Mouse (Mus musculus): ENCODE data around the gene Pvalb. TPM values are rescaled to one million over a fixed set of nuclear protein-coding genes. Genes with fewer than 3 reads are reported as not detected.

The Pvalb gene
- polyA plus RNA-seq, 1 experiment from 2014 or later = not detected

DNA sequence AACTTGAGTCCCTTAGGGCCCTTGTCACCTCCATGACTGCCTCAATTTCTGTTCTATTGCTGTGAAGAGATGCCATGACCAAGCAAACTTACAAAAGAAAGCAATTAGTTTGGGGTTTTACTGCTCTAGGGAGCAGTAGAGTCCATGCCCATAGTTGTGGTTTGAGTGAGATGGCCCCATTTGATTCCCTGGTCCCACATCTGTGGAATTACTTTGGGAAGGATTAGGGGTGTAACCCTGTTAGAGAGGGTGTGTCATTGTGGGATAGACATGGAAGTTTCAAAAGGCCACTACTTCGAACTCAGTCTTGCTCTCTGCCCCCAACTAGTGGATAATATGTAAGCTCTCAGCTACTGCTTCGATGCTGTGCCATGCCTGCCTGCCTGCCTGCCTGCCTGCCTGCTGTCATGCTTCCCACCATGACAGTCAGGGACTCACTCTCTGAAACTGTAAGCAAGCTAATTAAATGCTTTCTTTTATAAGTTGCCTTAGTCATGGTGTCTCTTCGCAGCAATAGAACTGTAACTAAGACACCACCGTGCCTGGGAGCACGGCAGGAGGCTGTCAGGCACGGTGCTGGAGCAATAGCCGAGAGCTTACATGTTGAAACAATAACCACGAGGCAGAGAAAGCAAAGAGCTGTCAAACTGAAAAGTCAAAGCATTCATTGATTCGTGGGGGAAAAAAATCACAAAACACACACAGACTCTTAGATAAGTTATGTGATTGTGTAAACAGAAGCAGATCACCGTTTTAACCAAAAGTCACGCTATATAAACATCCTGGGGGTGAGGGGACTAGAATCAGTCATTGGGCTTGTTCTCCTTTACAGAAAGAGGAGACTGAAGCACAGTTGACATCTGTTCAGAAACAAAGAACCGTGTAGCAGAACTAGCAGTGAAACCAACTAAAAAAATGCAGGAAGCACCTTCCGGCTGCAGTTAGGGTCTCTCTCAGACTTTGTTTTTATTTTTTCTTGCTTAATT, 25.4 kb upstream of the Pvalb start:
- H3K27ac ChIP-seq = no peak overlapping the region
- H3K9me3 ChIP-seq = peaks cover 3% of the 10 kb centered on the region; the same call in 1 of the 2 replicates
- H3K27me3 ChIP-seq (ENCODE audit: poor library complexity, severe bottlenecking) = no peaks in the 10 kb centered on the region
- WGBS = 53% methylated on average over 13 of the region's 13 CpGs
- no peak for DNase-seq (ENCODE audit: extremely low spot score, low spot score)
- H3K4me1 ChIP-seq = no peaks in the 10 kb centered on the region
- H3K36me3 ChIP-seq (replicated peaks) = no peaks in the 10 kb centered on the region
- no peak overlapping the region for H3K4me3 ChIP-seq

DNA sequence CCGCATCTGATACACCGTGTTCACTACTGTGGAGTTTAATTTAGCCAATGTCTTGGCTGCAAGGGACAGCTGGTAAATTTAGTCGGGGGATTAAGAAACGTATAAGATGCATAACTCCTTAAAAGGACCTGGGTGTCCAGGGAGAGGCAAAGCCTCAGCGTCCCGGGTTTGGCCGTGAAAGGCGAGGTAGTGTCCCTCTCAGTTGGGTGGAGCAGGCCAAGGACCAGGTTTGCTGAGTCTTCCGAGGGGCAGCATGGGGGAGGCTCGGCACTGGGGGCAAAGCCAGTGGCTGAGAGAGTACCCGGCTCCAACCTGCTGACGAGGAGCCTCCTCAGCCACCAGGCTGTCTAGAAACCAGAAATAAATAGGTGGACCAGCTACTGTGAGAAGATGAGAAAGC, 21.6 kb upstream of the Pvalb start:
- Histone ChIP-seq H3K27ac (no peak overlapping the region), H3K4me3 (no peak overlapping the region), H3K4me1 (peaks cover 4% of the 10 kb centered on the region; the same call in 1 of the 2 replicates), H3K9me3 (no peaks in the 10 kb centered on the region; the same call in 1 of the 2 replicates), H3K27me3 (ENCODE audit: poor library complexity, severe bottlenecking) (no peaks in the 10 kb centered on the region), H3K36me3 (replicated peaks) (no peaks in the 10 kb centered on the region)
- no peak for DNase-seq (ENCODE audit: extremely low spot score, low spot score)
- WGBS = 90% methylated on average over 12 of the region's 12 CpGs

DNA sequence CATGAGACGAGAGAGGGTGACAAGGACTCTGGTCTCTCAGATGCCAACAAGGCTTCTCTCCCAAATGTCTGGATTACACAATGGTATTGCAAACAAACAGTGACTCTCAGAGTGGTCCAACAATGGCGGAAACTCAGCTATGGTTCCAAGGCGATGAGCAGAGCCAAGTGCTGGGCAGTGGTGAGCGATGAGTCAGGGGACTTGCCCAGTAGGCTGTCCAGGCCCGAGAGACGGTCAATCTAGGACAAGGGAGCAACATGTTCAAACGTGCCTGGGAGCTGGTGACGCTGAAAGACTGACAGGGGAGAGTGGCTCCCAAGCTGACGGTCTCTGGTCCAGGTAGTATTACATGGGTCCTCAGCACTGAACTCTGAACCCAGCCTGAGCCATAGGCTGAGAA, 9.1 kb upstream of the Pvalb start:
- Histone ChIP-seq H3K4me1 (no peaks in the 10 kb centered on the region), H3K27ac (no peak overlapping the region), H3K27me3 (ENCODE audit: poor library complexity, severe bottlenecking) (no peaks in the 10 kb centered on the region), H3K4me3 (no peak overlapping the region), H3K36me3 (replicated peaks) (no peaks in the 10 kb centered on the region), H3K9me3 (peaks cover under 1% of the 10 kb centered on the region; the same call in 1 of the 2 replicates)
- 84% methylated on average over 9 of the region's 9 CpGs for WGBS
- no peak for DNase-seq (ENCODE audit: extremely low spot score, low spot score)

DNA sequence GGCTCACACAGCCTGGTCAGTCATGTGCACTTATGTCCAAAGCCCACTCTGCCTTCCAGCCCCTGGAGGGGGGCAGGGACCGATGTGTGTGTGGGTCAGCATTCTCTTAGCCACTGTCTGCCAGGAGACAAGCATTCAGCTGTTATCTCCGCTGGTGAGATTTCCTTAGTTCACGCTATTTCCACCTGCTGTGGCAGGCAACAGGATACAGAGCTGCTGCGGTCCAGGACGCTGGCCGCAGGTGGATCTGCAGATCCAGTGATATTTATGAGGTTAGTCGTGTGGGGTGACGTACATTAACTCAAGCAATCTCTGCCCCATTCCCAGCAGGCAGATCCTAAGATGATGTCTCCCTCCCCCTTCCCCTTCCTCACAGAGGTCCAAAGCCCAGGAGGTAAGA, 5.2 kb upstream of the Pvalb start:
- H3K27ac ChIP-seq = no peak overlapping the region
- H3K4me3 ChIP-seq = no peak overlapping the region
- no peak for DNase-seq (ENCODE audit: extremely low spot score, low spot score)
- peaks cover 15% of the 10 kb centered on the region for H3K9me3 ChIP-seq
- WGBS = 86% methylated on average over 8 of the region's 8 CpGs
- peaks cover 3% of the 10 kb centered on the region for H3K27me3 ChIP-seq (ENCODE audit: poor library complexity, severe bottlenecking)
- H3K4me1 ChIP-seq = no peaks in the 10 kb centered on the region
- H3K36me3 ChIP-seq (replicated peaks) = no peaks in the 10 kb centered on the region

DNA sequence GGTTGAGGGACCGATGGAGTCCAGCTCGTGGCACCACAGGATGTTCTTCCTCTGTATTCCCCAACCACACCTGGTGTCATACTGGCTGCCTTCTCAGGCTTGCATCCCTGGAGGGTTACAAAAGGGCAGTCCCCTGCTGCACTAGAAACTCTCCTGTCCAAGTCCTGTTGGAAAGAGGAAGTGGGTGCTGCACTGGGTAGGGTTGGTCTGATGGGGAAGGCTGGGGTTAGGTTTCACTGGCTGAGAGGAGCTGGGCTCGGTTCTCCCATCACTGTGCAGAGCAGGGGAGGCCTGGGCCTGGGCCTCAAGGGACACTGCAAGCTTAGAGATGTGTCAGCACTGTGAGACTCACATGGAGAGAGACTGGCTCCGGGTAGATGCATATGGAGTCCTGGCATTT, 4.0 kb upstream of the Pvalb start:
- no peak overlapping the region for H3K27ac ChIP-seq
- H3K4me3 ChIP-seq = no peak overlapping the region
- no peaks in the 10 kb centered on the region for H3K4me1 ChIP-seq
- no peaks in the 10 kb centered on the region for H3K36me3 ChIP-seq (replicated peaks)
- peaks cover 15% of the 10 kb centered on the region for H3K27me3 ChIP-seq (ENCODE audit: poor library complexity, severe bottlenecking)
- 80% methylated on average over 4 of the region's 4 CpGs for WGBS
- DNase-seq (ENCODE audit: extremely low spot score, low spot score) = no peak
- H3K9me3 ChIP-seq = peaks cover 15% of the 10 kb centered on the region

DNA sequence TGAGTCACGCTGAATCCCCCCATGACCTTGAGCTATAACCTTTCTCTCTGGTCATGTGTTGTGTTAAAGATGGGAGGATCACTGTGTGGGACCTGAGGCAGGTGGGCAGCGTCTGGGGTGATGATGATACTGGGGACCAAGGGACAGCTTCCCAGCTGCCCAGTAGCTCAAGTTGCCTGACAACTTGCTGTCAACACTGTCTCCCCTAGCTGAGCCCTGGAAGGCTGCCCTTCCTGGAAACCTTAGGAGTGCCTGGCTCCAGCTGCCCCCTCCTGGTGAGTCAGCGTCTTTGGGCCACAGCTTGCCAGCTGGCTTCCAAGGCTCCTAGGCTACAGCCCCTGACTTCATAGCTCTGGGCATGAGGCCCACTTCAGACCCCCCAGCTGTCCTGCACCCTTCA, 1.0 kb downstream of the Pvalb start:
- no peak overlapping the region for H3K27ac ChIP-seq
- no peak overlapping the region for H3K4me3 ChIP-seq
- peaks cover 12% of the 10 kb centered on the region for H3K4me1 ChIP-seq
- WGBS = 38% methylated on average over 3 of the region's 3 CpGs
- H3K36me3 ChIP-seq (replicated peaks) = no peaks in the 10 kb centered on the region
- H3K27me3 ChIP-seq (ENCODE audit: poor library complexity, severe bottlenecking) = peaks cover 58% of the 10 kb centered on the region
- H3K9me3 ChIP-seq = peaks cover 13% of the 10 kb centered on the region
- no peak for DNase-seq (ENCODE audit: extremely low spot score, low spot score)

DNA sequence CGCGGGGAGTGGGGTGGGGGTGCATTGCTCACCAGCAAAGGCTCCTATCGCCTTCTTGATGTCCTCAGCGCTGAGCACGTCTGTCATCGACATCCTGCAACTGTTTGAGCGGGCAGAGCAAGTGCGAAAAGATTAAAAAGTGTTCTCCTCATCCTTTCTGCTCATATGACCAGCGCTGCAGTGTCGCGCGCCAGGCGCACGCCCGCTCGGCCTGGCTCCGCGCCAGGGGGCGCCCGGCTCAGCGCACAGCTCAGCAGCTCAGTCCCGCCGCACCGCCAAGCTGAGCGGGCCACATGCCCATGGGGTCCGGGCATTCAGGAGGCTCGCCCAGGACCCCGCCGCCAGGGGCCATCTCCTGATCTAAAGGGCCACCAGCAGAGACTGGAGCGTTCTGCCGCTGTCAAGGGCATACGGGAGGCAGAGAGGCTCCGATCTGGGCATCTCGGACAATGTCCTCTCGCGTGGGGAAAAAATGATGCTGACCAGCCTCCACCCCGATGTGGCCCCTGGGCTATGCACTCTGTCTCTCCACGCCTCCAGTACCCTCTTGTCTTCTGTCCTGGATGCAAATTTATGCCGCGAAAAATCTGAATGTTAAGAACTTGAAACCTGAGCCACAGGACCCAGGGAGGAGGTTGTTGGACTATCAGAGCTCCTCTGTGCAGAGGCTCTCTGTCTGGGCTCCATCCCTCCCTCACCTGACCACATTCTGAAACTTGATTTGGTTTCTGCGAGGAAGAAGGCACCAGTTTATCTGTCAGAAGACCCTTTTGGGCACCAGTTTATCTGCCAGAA, 1.9 kb downstream of the Pvalb start:
- H3K27ac ChIP-seq = no peak overlapping the region
- DNase-seq (ENCODE audit: extremely low spot score, low spot score) = peak; percentile 18
- H3K4me1 ChIP-seq = peaks cover 12% of the 10 kb centered on the region
- H3K36me3 ChIP-seq (replicated peaks) = no peaks in the 10 kb centered on the region
- H3K27me3 ChIP-seq (ENCODE audit: poor library complexity, severe bottlenecking) = peaks cover 58% of the 10 kb centered on the region
- H3K4me3 ChIP-seq = peak overlapping the region; percentile 46
- H3K9me3 ChIP-seq = peaks cover 6% of the 10 kb centered on the region; the same call in 1 of the 2 replicates
- 1% methylated on average over 41 of the region's 41 CpGs for WGBS

DNA sequence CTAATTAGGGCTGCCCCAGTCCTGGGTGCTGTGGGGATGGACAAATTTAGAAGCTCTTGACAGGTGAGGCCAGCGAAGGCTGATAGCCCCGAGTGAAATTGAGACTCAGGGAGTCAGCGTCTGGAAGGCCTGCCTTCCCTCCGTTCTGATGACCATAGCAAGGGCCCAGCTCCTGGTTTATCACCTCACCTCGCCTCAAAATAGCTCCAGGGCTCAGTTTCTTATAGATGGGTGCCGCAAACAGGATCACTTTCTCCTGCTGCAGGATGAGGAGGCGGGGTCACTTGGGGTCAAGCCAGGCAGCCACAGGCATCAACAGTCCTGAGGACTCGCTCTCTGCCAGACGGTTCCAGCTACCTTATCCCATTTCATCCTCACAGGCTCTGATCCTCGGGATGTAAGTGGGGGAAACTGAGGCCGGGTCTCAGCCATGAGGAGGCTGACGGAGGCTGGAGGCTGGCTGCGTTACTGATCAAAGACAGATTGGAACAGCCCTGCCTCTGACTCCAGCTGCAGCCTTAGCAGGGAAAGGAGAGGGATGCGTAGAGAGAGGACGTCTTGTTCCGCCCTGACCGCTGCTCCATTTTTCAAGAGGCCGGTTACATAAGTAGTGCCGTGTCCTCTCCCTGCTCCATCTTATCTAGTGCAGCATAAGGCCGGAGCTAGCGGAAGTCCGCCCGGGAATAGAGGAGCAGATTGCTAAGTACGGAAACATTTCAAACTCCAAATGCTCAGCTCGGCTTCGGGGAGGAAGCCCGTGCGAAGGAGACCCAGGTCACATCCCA, 10.9 kb downstream of the Pvalb start:
- H3K4me3 ChIP-seq = no peak overlapping the region
- DNase-seq (ENCODE audit: extremely low spot score, low spot score) = no peak
- H3K4me1 ChIP-seq = no peaks in the 10 kb centered on the region
- no peak overlapping the region for H3K27ac ChIP-seq
- WGBS = 80% methylated on average over 28 of the region's 28 CpGs
- no peaks in the 10 kb centered on the region for H3K36me3 ChIP-seq (replicated peaks)
- no peaks in the 10 kb centered on the region for H3K9me3 ChIP-seq
- H3K27me3 ChIP-seq (ENCODE audit: poor library complexity, severe bottlenecking) = no peaks in the 10 kb centered on the region

DNA sequence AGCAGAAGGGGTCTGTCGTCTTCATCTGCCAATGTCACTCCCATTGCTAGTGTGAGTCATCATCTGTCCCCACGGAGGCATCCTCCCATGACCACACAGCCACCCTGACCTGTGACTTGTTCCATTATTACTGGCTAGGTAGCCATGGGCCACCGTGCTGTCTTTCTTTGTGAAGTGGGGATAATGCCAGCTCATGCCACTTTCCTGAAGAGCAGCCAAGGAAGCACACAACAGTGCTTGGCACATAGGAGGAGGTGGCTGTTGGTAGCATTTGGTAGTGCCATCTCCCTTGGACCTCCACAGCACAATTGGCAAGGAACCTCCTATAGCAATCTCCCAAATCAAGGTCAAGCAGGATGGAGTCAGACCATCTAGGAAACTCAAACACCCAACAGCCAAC, 11.9 kb downstream of the Pvalb start:
- H3K4me3 ChIP-seq = no peak overlapping the region
- WGBS = 89% methylated on average over 3 of the region's 3 CpGs
- H3K4me1 ChIP-seq = no peaks in the 10 kb centered on the region

DNA sequence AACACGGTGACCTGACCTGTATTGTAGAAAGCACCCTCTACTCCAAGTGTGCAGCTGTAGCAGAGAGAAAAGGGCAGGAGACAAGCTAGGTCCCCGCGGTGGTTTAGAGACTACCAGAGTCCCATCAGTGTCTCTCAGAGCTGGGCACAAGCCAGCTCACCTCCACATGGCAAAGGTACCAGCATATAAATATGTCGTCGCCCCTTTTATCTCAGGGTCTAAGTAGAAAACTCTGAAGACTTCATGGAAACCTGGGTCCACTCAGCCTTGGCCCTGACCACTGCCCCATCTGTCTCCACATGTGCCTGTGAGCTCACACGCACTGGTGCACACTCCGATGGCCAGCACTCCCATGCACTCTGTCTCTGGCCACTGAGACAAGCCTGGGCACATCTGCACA, 16.6 kb downstream of the Pvalb start:
- 91% methylated on average over 7 of the region's 7 CpGs for WGBS
- peaks cover 7% of the 10 kb centered on the region for H3K4me1 ChIP-seq
- no peaks in the 10 kb centered on the region for H3K27me3 ChIP-seq (ENCODE audit: poor library complexity, severe bottlenecking)
- H3K4me3 ChIP-seq = no peak overlapping the region
- H3K36me3 ChIP-seq (replicated peaks) = no peaks in the 10 kb centered on the region
- no peak for DNase-seq (ENCODE audit: extremely low spot score, low spot score)
- H3K27ac ChIP-seq = no peak overlapping the region
- H3K9me3 ChIP-seq = no peaks in the 10 kb centered on the region

More for the DNA sequence above, 11.9 kb downstream of the Pvalb start:
- Histone ChIP-seq H3K36me3 (replicated peaks) (no peaks in the 10 kb centered on the region), H3K27ac (no peak overlapping the region), H3K9me3 (no peaks in the 10 kb centered on the region), H3K27me3 (ENCODE audit: poor library complexity, severe bottlenecking) (no peaks in the 10 kb centered on the region)
- DNase-seq (ENCODE audit: extremely low spot score, low spot score) = no peak

DNA sequence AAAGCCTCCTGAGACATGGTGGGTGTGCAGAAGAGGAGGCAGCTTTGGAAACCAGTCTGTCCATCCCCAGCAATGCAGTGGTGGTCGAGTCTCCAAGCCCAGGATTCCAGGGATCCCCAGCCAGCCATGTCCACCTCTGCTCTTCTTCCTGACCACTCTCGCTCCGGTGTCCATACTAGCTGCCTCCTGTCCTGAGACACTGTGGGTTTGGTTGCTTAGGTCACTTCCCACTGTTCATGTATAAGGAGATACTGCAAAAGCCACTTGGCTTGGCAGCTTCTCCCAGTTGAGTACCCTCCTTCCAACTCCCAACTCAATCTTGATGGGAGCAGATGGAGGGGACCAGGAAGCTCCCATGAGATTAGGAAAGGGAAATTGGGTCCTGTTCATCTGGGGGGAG, 17.7 kb downstream of the Pvalb start:
- 90% methylated on average over 3 of the region's 3 CpGs for WGBS
- H3K4me3 ChIP-seq = no peak overlapping the region
- H3K27me3 ChIP-seq (ENCODE audit: poor library complexity, severe bottlenecking) = peaks cover 9% of the 10 kb centered on the region
- H3K27ac ChIP-seq = no peak overlapping the region
- no peaks in the 10 kb centered on the region for H3K36me3 ChIP-seq (replicated peaks)
- no peak for DNase-seq (ENCODE audit: extremely low spot score, low spot score)
- H3K4me1 ChIP-seq = peaks cover 14% of the 10 kb centered on the region
- no peaks in the 10 kb centered on the region for H3K9me3 ChIP-seq

DNA sequence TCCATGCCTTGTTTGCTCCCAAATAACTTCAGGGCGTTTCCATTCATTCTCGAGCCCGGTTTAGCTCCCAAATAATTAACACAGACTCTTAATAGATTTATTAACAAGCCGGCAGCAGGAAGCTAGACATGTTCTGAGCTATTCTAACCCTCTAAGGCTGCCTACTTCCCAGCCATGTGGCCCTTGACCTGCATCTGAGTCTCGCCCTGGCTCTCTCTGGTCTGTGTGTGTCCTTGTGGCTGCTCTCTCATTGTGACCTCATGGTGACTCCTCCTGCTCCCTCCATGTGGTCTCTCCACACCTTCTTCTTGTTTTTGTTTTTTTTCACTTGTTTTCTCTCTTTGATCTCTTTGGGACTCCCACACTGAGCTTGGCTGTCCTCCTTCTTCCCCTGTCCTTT, 19.3 kb downstream of the Pvalb start:
- 81% methylated on average over 5 of the region's 5 CpGs for WGBS
- H3K9me3 ChIP-seq = no peaks in the 10 kb centered on the region
- no peak for DNase-seq (ENCODE audit: extremely low spot score, low spot score)
- no peak overlapping the region for H3K4me3 ChIP-seq
- peaks cover 17% of the 10 kb centered on the region for H3K4me1 ChIP-seq
- H3K27me3 ChIP-seq (ENCODE audit: poor library complexity, severe bottlenecking) = peaks cover 21% of the 10 kb centered on the region
- H3K36me3 ChIP-seq (replicated peaks) = no peaks in the 10 kb centered on the region
- H3K27ac ChIP-seq = no peak overlapping the region

All from forebrain, embryonic 10.5 days (tissue).